Comparison of ENCODE assay signal across 8 mouse cellular contexts in genomic region chr10:61734377-61734776, GRCm38 (mm10). TPM values are rescaled to one million over a fixed set of nuclear protein-coding genes. Genes with fewer than 3 reads are reported as not detected.
DNase-seq lines count a peak whose midpoint lies in the region; ATAC-seq and TF ChIP-seq lines count a peak whose summit lies in the region.

No protein-coding gene starts in this region.

- H3K27ac ChIP-seq in hindbrain, postnatal 0 days: no peak overlapping the region
- no peak overlapping the region for H3K27ac ChIP-seq in hindbrain, embryonic 12.5 days

- H3K4me1 ChIP-seq in hindbrain, postnatal 0 days (ENCODE audit: insufficient read depth, low read length): no peaks in the 10 kb centered on the region
- H3K4me1 ChIP-seq in hindbrain, embryonic 12.5 days: no peaks in the 10 kb centered on the region
- 0 out of 2 replicates have a peak, but pooled peaks cover 3% of the 10 kb centered on the region for H3K4me1 ChIP-seq in G1E (ENCODE audit: insufficient read depth, low read depth, low read length)

- no peak overlapping the region for H3K4me2 ChIP-seq in hindbrain, postnatal 0 days (ENCODE audit: low read depth, low read length)
- H3K4me2 ChIP-seq in hindbrain, embryonic 12.5 days (replicated peaks): no peak overlapping the region

- H3K4me3 ChIP-seq in hindbrain, postnatal 0 days (ENCODE audit: low read length): no peak overlapping the region
- H3K4me3 ChIP-seq in hindbrain, embryonic 12.5 days: no peak overlapping the region
- H3K4me3 ChIP-seq in G1E (ENCODE audit: low read depth, low read length): no peak overlapping the region

- peak; percentile 35 for DNase-seq in hindbrain, postnatal 0 days (ENCODE audit: low spot score)
- DNase-seq in G1E (ENCODE audit: low spot score): peak; percentile 10
- DNase-seq in c-Kit-positive CD71-positive TER-119-positive erythroid progenitor cells, embryonic 14.5 days (ENCODE audit: low spot score): peak; percentile 40
- DNase-seq in kidney, postnatal 25 days: peak; percentile 53 to 84
- peak; percentile 60 for DNase-seq in thymus, postnatal 0 days (ENCODE audit: low spot score)
- no peak for DNase-seq in cerebellum, postnatal 36 days
- no peak for DNase-seq in right cerebral cortex, postnatal 36 days (ENCODE audit: low spot score in 2 of 2)

- ATAC-seq in hindbrain, postnatal 0 days: no peak
- ATAC-seq in hindbrain, embryonic 12.5 days (ENCODE audit: low FRiP score): no peak
- ATAC-seq in G1E (ENCODE audit: extremely low read depth, insufficient number of reproducible peaks, low FRiP score, poor library complexity, severe bottlenecking): peak; percentile 28; the same call in 1 of the 2 replicates

- no peaks in the 10 kb centered on the region for H3K27me3 ChIP-seq in hindbrain, postnatal 0 days (ENCODE audit: insufficient read depth, low read length)
- no peaks in the 10 kb centered on the region for H3K27me3 ChIP-seq in hindbrain, embryonic 12.5 days
- no peaks in the 10 kb centered on the region for H3K27me3 ChIP-seq in G1E (ENCODE audit: insufficient read depth, low read length)

- no peak overlapping the region for H3K9ac ChIP-seq in hindbrain, postnatal 0 days (replicated peaks; ENCODE audit: low read length)
- no peak overlapping the region for H3K9ac ChIP-seq in hindbrain, embryonic 12.5 days

- WGBS in hindbrain, postnatal 0 days: 40% methylated on average over 3 of the region's 3 CpGs
- WGBS in hindbrain, embryonic 12.5 days: 50% methylated on average over 3 of the region's 3 CpGs

- peak; percentile 82 for TF ChIP-seq CTCF in hindbrain, postnatal 0 days (IDR thresholded peaks at IDR 0.05; ENCODE audit: low read depth)
- peak; percentile 25; the same call in 1 of the 2 replicates for TF ChIP-seq CTCF in G1E (IDR thresholded peaks at IDR 0.05; ENCODE audit: low read depth, low read length)

- H3K9me3 ChIP-seq in hindbrain, postnatal 0 days (ENCODE audit: low read length): no peaks in the 10 kb centered on the region
- H3K9me3 ChIP-seq in hindbrain, embryonic 12.5 days (replicated peaks): peaks cover 3% of the 10 kb centered on the region; the same call in 1 of the 2 replicates
- no peaks in the 10 kb centered on the region for H3K9me3 ChIP-seq in G1E (replicated peaks)

- H3K36me3 ChIP-seq in hindbrain, postnatal 0 days (ENCODE audit: insufficient read depth, low read length): peaks cover 14% of the 10 kb centered on the region; the same call in 1 of the 2 replicates
- peaks cover 23% of the 10 kb centered on the region for H3K36me3 ChIP-seq in hindbrain, embryonic 12.5 days
- peaks cover 6% of the 10 kb centered on the region for H3K36me3 ChIP-seq in G1E (replicated peaks)

RNA-seq across cellular contexts. Expression of gene Aifm2, which starts 19.3 kb away (rescaled TPM):
- total RNA-seq in hindbrain, postnatal 0 days (2014; rRNA removed): 21.0 and 28.4 TPM in 2 replicates
- polyA plus RNA-seq in hindbrain, postnatal 0 days (2015; fragmentation: Nextera tagmentation; extraction: Ambion mirVana): 14.5 and 14.6 TPM in 2 replicates
- polyA plus RNA-seq in hindbrain, embryonic 12.5 days (2016; fragmentation: Nextera tagmentation; extraction: Ambion mirVana): 6.3 and 7.5 TPM in 2 replicates
- 2.7 and 7.4 TPM in 2 replicates for total RNA-seq in G1E (2014; fragmentation: Nextera tagmentation)
- 6.9 and 7.3 TPM in 2 replicates for total RNA-seq in G1E (2017)
- 3.2 and 4.1 TPM in 2 replicates for polyA plus RNA-seq in G1E (2012)
- polyA plus RNA-seq in thymus, postnatal 0 days (2015; fragmentation: Nextera tagmentation; extraction: Ambion mirVana): 3.8 TPM in 2 replicates

RNA-seq across cellular contexts. Expression of gene Tysnd1, which starts 39.1 kb away (rescaled TPM):
- total RNA-seq in hindbrain, postnatal 0 days (2014; rRNA removed): 70.5 and 84.8 TPM in 2 replicates
- polyA plus RNA-seq in hindbrain, postnatal 0 days (2015; fragmentation: Nextera tagmentation; extraction: Ambion mirVana): 31.8 and 32.2 TPM in 2 replicates
- 36.5 and 37.4 TPM in 2 replicates for polyA plus RNA-seq in hindbrain, embryonic 12.5 days (2016; fragmentation: Nextera tagmentation; extraction: Ambion mirVana)
- 5.1 and 13.5 TPM in 2 replicates for total RNA-seq in G1E (2014; fragmentation: Nextera tagmentation)
- 8.2 and 10.8 TPM in 2 replicates for total RNA-seq in G1E (2017)
- 104 and 161 TPM in 2 replicates for polyA plus RNA-seq in G1E (2012)
- polyA plus RNA-seq in thymus, postnatal 0 days (2015; fragmentation: Nextera tagmentation; extraction: Ambion mirVana): 23.8 and 26.0 TPM in 2 replicates

RNA-seq across cellular contexts. Expression of gene H2afy2, which starts 49.6 kb away (rescaled TPM):
- total RNA-seq in hindbrain, postnatal 0 days (2014; rRNA removed): 90.4 and 97.7 TPM in 2 replicates
- 157 and 162 TPM in 2 replicates for polyA plus RNA-seq in hindbrain, postnatal 0 days (2015; fragmentation: Nextera tagmentation; extraction: Ambion mirVana)
- 340 and 382 TPM in 2 replicates for polyA plus RNA-seq in hindbrain, embryonic 12.5 days (2016; fragmentation: Nextera tagmentation; extraction: Ambion mirVana)
- total RNA-seq in G1E (2014; fragmentation: Nextera tagmentation) (not detected in 2 replicates), G1E (2017) (0.05 TPM in 1 of 2 replicates, not detected in the other)
- not detected in 2 replicates for polyA plus RNA-seq in G1E (2012)
- polyA plus RNA-seq in thymus, postnatal 0 days (2015; fragmentation: Nextera tagmentation; extraction: Ambion mirVana): 21.0 and 27.2 TPM in 2 replicates

RNA-seq across cellular contexts. Expression of gene Sar1a, which starts 54.3 kb away (rescaled TPM):
- 125 and 133 TPM in 2 replicates for total RNA-seq in hindbrain, postnatal 0 days (2014; rRNA removed)
- 188 and 189 TPM in 2 replicates for polyA plus RNA-seq in hindbrain, postnatal 0 days (2015; fragmentation: Nextera tagmentation; extraction: Ambion mirVana)
- polyA plus RNA-seq in hindbrain, embryonic 12.5 days (2016; fragmentation: Nextera tagmentation; extraction: Ambion mirVana): 234 and 235 TPM in 2 replicates
- total RNA-seq in G1E (2014; fragmentation: Nextera tagmentation) (60.0 and 85.1 TPM in 2 replicates), G1E (2017) (72.4 and 83.0 TPM in 2 replicates)
- 30.8 and 31.6 TPM in 2 replicates for polyA plus RNA-seq in G1E (2012)
- polyA plus RNA-seq in thymus, postnatal 0 days (2015; fragmentation: Nextera tagmentation; extraction: Ambion mirVana): 154 and 163 TPM in 2 replicates

Comparison
In these comparisons a context has a peak if more than half of its experiments do, and no peak if none do; other contexts are left out.
1. DNase-seq: peak in hindbrain, postnatal 0 days (single experiment), G1E (single experiment), c-Kit-positive CD71-positive TER-119-positive erythroid progenitor cells, embryonic 14.5 days (single experiment), kidney, postnatal 25 days (2 of 2) and thymus, postnatal 0 days (single experiment); none in cerebellum, postnatal 36 days (0 of 2) and right cerebral cortex, postnatal 36 days (0 of 2).
2. RNA of gene H2afy2, which starts 49.6 kb away (polyA plus RNA-seq): 340 to 382 TPM in hindbrain, embryonic 12.5 days, 157 to 162 TPM in hindbrain, postnatal 0 days and 21.0 to 27.2 TPM in thymus, postnatal 0 days; not detected in G1E; every median in the first group is over 10 times any median in the second.